ENCODE assay signal across 16 mouse cellular contexts in genomic region chr1:190823745-190824144, GRCm38 (mm10).
"Had no signal": no experiment of that assay in that cellular context is flagged by ENCODE, and none has a peak within 500 bp of the region (broad histone marks: within the 10 kb centered on the region; RNA-seq: fewer than 3 reads in every experiment).

No protein-coding gene starts in this region.

- H3K9me3 ChIP-seq: lung, embryonic 15.5 days; megakaryocyte, embryonic 14.5 days; midbrain, embryonic 12.5 days; neural tube, embryonic 12.5 days; stomach, embryonic 15.5 days had no signal

- ATAC-seq: lung, postnatal 0 days had no signal

- H3K4me2 ChIP-seq: lung, embryonic 15.5 days; midbrain, embryonic 12.5 days; neural tube, embryonic 12.5 days; stomach, embryonic 15.5 days had no signal

- H3K4me1 ChIP-seq: midbrain, embryonic 12.5 days; neural tube, embryonic 12.5 days; stomach, embryonic 15.5 days had no signal

- DNase-seq: lung, adult 2 months; lung, postnatal 14 days; lung, postnatal 36 days; midbrain, embryonic 14.5 days; right cerebral cortex, postnatal 14 days; thymus, adult 2 months; thymus, postnatal 25 days; thymus, postnatal 4 days had no signal

- H3K27ac ChIP-seq: lung, embryonic 15.5 days; macrophage; midbrain, embryonic 12.5 days; neural tube, embryonic 12.5 days; stomach, embryonic 15.5 days; stomach, postnatal 0 days had no signal

- H3K36me3 ChIP-seq: lung, embryonic 15.5 days; midbrain, embryonic 12.5 days; neural tube, embryonic 12.5 days; stomach, embryonic 15.5 days had no signal

- H3K27me3 ChIP-seq: lung, embryonic 15.5 days; megakaryocyte, embryonic 14.5 days; midbrain, embryonic 12.5 days; neural tube, embryonic 12.5 days; stomach, embryonic 15.5 days had no signal

- H3K9ac ChIP-seq: lung, embryonic 15.5 days; midbrain, embryonic 12.5 days; neural tube, embryonic 12.5 days; stomach, embryonic 15.5 days had no signal

- H3K4me3 ChIP-seq: lung, embryonic 15.5 days; megakaryocyte, embryonic 14.5 days; midbrain, embryonic 12.5 days; neural tube, embryonic 12.5 days; stomach, embryonic 15.5 days had no signal
